Mouse (Mus musculus) adipocyte (in vitro differentiated cells): ENCODE measurements at regions not wholly inside any gene's neighbourhood (a gene's known extent, or its start where the extent isn't known, plus 50 kb on each side); places are given as distances from the start of the nearest gene placed in this dataset.

Source experiments
- DNase-seq: peaks from one replicate; pipeline ENCODE4 v3.0.0-alpha.2; 2016; ENCODE audit warnings: low spot score

GRCm38 (mm10) chr3:129386522-129386921, 54.0 kb upstream of the Enpep start:
- DNase-seq, result no peak

GRCm38 (mm10) chr3:129390506-129390905, 58.0 kb upstream of the Enpep start:
- no peak for DNase-seq

- DNase-seq, result no peak
Observed at GRCm38 (mm10) chr3:129391888-129392813, 59.6 kb upstream of the Enpep start.

- no peak for DNase-seq
Observed at GRCm38 (mm10) chr3:129392814-129393804, 60.6 kb upstream of the Enpep start.

- no peak for DNase-seq
Observed at GRCm38 (mm10) chr3:129397481-129397880, 65.0 kb upstream of the Enpep start.

- DNase-seq, result no peak
Observed at GRCm38 (mm10) chr3:129400092-129400924, 67.8 kb upstream of the Enpep start.

- DNase-seq, result no peak
Observed at GRCm38 (mm10) chr3:129411389-129412054, 79.0 kb upstream of the Enpep start.

- no peak for DNase-seq
Observed at GRCm38 (mm10) chr3:129412126-129412960, 79.8 kb upstream of the Enpep start.

GRCm38 (mm10) chr3:129412961-129413246, 80.4 kb upstream of the Enpep start:
- DNase-seq, result no peak

- DNase-seq, result no peak
Observed at GRCm38 (mm10) chr3:129415656-129416055, 83.1 kb upstream of the Enpep start.

- DNase-seq, result no peak
Observed at GRCm38 (mm10) chr3:129416337-129416736, 83.8 kb upstream of the Enpep start.

- DNase-seq, result peak; percentile 75
Observed at GRCm38 (mm10) chr3:129421620-129422239, 89.2 kb upstream of the Enpep start.

GRCm38 (mm10) chr3:129428750-129429149, 96.2 kb upstream of the Enpep start:
- DNase-seq, result no peak

- peak; percentile 58 for DNase-seq
Observed at GRCm38 (mm10) chr3:129429161-129430111, 96.9 kb upstream of the Enpep start.

GRCm38 (mm10) chr3:129434056-129434455, 98.1 kb upstream of the Elovl6 start:
- DNase-seq, result no peak

GRCm38 (mm10) chr3:129437687-129438086, 94.5 kb upstream of the Elovl6 start:
- no peak for DNase-seq

- DNase-seq, result no peak
Observed at GRCm38 (mm10) chr3:129442756-129443155, 89.4 kb upstream of the Elovl6 start.

GRCm38 (mm10) chr3:129444221-129444620, 87.9 kb upstream of the Elovl6 start:
- DNase-seq, result no peak

- no peak for DNase-seq
Observed at GRCm38 (mm10) chr3:129445961-129446360, 86.2 kb upstream of the Elovl6 start.
